In genomic region chr1:161030058-161030457, GRCm38 (mm10) we compare ENCODE assay signal across 21 mouse cellular contexts. TPM values are rescaled to one million over a fixed set of nuclear protein-coding genes. Genes with fewer than 3 reads are reported as not detected.
A peak's percentile ranks its signal among the peaks of the same experiment; 100 is the strongest.
DNase-seq lines count a peak whose midpoint lies in the region; ATAC-seq and TF ChIP-seq lines count a peak whose summit lies in the region.
"Had no signal": no experiment of that assay in that cellular context is flagged by ENCODE, and none has a peak within 500 bp of the region (broad histone marks: within the 10 kb centered on the region; RNA-seq: fewer than 3 reads in every experiment).

No protein-coding gene starts in this region.

- TF ChIP-seq EP300 in CH12.LX (IDR thresholded peaks at IDR 0.05; ENCODE audit: low read length) = peak; percentile 26; the same call in 1 of the 2 replicates

- WGBS in midbrain, embryonic 11.5 days = 93% methylated on average over 3 of the region's 3 CpGs
- 96% methylated on average over 3 of the region's 3 CpGs for WGBS in midbrain, embryonic 16.5 days
- WGBS in intestine, embryonic 16.5 days = 93% methylated on average over 3 of the region's 3 CpGs
- 95% methylated on average over 3 of the region's 3 CpGs for WGBS in hindbrain, embryonic 13.5 days

- no peak overlapping the region for H3K4me3 ChIP-seq in midbrain, embryonic 11.5 days (ENCODE audit: low read depth, low read length)
- H3K4me3 ChIP-seq in midbrain, embryonic 16.5 days (ENCODE audit: low read depth, low read length) = no peak overlapping the region
- no peak overlapping the region for H3K4me3 ChIP-seq in CH12.LX (replicated peaks in 1 of 3; ENCODE audit: low read depth in 2 of 3, low read length in 2 of 3, poor library complexity in 1 of 3)
- H3K4me3 ChIP-seq in intestine, embryonic 16.5 days (ENCODE audit: low read length) = no peak overlapping the region
- H3K4me3 ChIP-seq in hindbrain, embryonic 13.5 days = no peak overlapping the region

- TF ChIP-seq RAD21 in CH12.LX (IDR thresholded peaks at IDR 0.05; ENCODE audit: low read depth, low read length) = no peak

- no peak for ATAC-seq in midbrain, embryonic 11.5 days (ENCODE audit: low FRiP score)
- ATAC-seq in midbrain, embryonic 16.5 days = no peak
- peak; percentile 10; the same call in 1 of the 2 replicates for ATAC-seq in megakaryocyte progenitor cell, adult 5-6 weeks (replicated peaks; ENCODE audit: poor library complexity)
- ATAC-seq in intestine, embryonic 16.5 days = no peak
- no peak for ATAC-seq in hindbrain, embryonic 13.5 days (ENCODE audit: low FRiP score)
- ATAC-seq: activated CD4-positive, CD25-positive, alpha-beta regulatory T cell, adult 4 months; CD4-positive, CD25-positive, alpha-beta regulatory T cell, adult 4 months; Patski had no signal

- DNase-seq in midbrain, embryonic 11.5 days (ENCODE audit: low spot score, missing footprints) = peak; percentile 21
- peak; percentile 36 for DNase-seq in CH12.LX (ENCODE audit: extremely low read depth)
- DNase-seq: adrenal gland, adult 2 months; adrenal gland, adult 8-10 months; adrenal gland, postnatal 10 days; adrenal gland, postnatal 14 days; adrenal gland, postnatal 25 days; adrenal gland, postnatal 36 days; B cell, adult 2 months; cerebellum, adult 11 months; cerebellum, adult 11-12 months; cerebellum, adult 18-20 months; cerebellum, adult 2 months had no signal

- H3K36me3 ChIP-seq in midbrain, embryonic 11.5 days (ENCODE audit: control insufficient read depth, insufficient read depth, low read length) = peaks cover 10% of the 10 kb centered on the region; the same call in 1 of the 2 replicates
- peaks cover 17% of the 10 kb centered on the region for H3K36me3 ChIP-seq in midbrain, embryonic 16.5 days (ENCODE audit: control insufficient read depth, insufficient read depth, low read length)
- H3K36me3 ChIP-seq in CH12.LX (replicated peaks in 1 of 2; ENCODE audit: control insufficient read depth in 1 of 2, insufficient read depth in 1 of 2, low read length in 1 of 2) = peaks cover 11 to 32% of the 10 kb centered on the region in 2 experiments
- peaks cover 5% of the 10 kb centered on the region; the same call in 1 of the 2 replicates for H3K36me3 ChIP-seq in intestine, embryonic 16.5 days (ENCODE audit: control insufficient read depth, insufficient read depth, low read length)
- peaks cover 46% of the 10 kb centered on the region for H3K36me3 ChIP-seq in hindbrain, embryonic 13.5 days

- no peak for TF ChIP-seq POLR2A in CH12.LX (IDR thresholded peaks at IDR 0.05; ENCODE audit: low read depth, low read length)

- in situ Hi-C loops in CH12.LX (cut with MboI; ENCODE audit: low pct_ligation_motif_present, low pct_unique_long_range_greater_than_20kb, low sequenced_read_pairs) = no loop called here

- H3K27me3 ChIP-seq in midbrain, embryonic 11.5 days (ENCODE audit: control insufficient read depth, insufficient read depth, low read length) = no peaks in the 10 kb centered on the region
- H3K27me3 ChIP-seq in midbrain, embryonic 16.5 days (ENCODE audit: control insufficient read depth, insufficient read depth, low read depth, low read length) = no peaks in the 10 kb centered on the region
- no peaks in the 10 kb centered on the region for H3K27me3 ChIP-seq in CH12.LX (replicated peaks)
- H3K27me3 ChIP-seq in intestine, embryonic 16.5 days (replicated peaks; ENCODE audit: control insufficient read depth, insufficient read depth, low read length) = no peaks in the 10 kb centered on the region
- H3K27me3 ChIP-seq in hindbrain, embryonic 13.5 days = no peaks in the 10 kb centered on the region
- H3K27me3 ChIP-seq: Patski had no signal

- no peak overlapping the region for H3K4me2 ChIP-seq in midbrain, embryonic 11.5 days
- no peak overlapping the region for H3K4me2 ChIP-seq in midbrain, embryonic 16.5 days (ENCODE audit: low read length)
- H3K4me2 ChIP-seq in CH12.LX (ENCODE audit: insufficient read depth, low read depth, poor library complexity, severe bottlenecking) = no peak overlapping the region
- no peak overlapping the region for H3K4me2 ChIP-seq in intestine, embryonic 16.5 days (ENCODE audit: low read depth, low read length)
- H3K4me2 ChIP-seq in hindbrain, embryonic 13.5 days = no peak overlapping the region

- peaks cover under 1% of the 10 kb centered on the region; the same call in 1 of the 2 replicates for H3K79me2 ChIP-seq in CH12.LX (replicated peaks; ENCODE audit: control insufficient read depth, extremely low read depth, insufficient read depth, poor library complexity, severe bottlenecking)

- dilution Hi-C loops in CH12.LX (cut with MboI; ENCODE audit: extremely low pct_ligation_motif_present, extremely low pct_unique_long_range_greater_than_20kb, low sequenced_read_pairs) = no loop called here

- TF ChIP-seq CTCF in CH12.LX (conservative IDR thresholded peaks at IDR 0.05 in 1 of 2, IDR thresholded peaks at IDR 0.05 in 1 of 2; ENCODE audit: low read depth in 2 of 2, low read length in 2 of 2) = no peak

- no peaks in the 10 kb centered on the region for H3K9me3 ChIP-seq in midbrain, embryonic 11.5 days (ENCODE audit: control insufficient read depth, low read length)
- no peaks in the 10 kb centered on the region for H3K9me3 ChIP-seq in midbrain, embryonic 16.5 days (replicated peaks; ENCODE audit: control insufficient read depth, low read length, poor library complexity, severe bottlenecking)
- no peaks in the 10 kb centered on the region for H3K9me3 ChIP-seq in CH12.LX (replicated peaks; ENCODE audit: low read length)
- no peaks in the 10 kb centered on the region for H3K9me3 ChIP-seq in intestine, embryonic 16.5 days (ENCODE audit: control insufficient read depth, low read length)
- no peaks in the 10 kb centered on the region for H3K9me3 ChIP-seq in hindbrain, embryonic 13.5 days
- H3K9me3 ChIP-seq: G1E had no signal

- no peak overlapping the region for H3K9ac ChIP-seq in midbrain, embryonic 11.5 days (ENCODE audit: low read length)
- no peak overlapping the region for H3K9ac ChIP-seq in midbrain, embryonic 16.5 days (ENCODE audit: low read depth, low read length)
- no peak overlapping the region for H3K9ac ChIP-seq in CH12.LX (ENCODE audit: insufficient read depth, low read depth)
- no peak overlapping the region for H3K9ac ChIP-seq in intestine, embryonic 16.5 days (ENCODE audit: low read depth, low read length)
- H3K9ac ChIP-seq in hindbrain, embryonic 13.5 days = no peak overlapping the region

- peaks cover 4% of the 10 kb centered on the region; the same call in 1 of the 2 replicates for H3K4me1 ChIP-seq in midbrain, embryonic 11.5 days (ENCODE audit: control insufficient read depth, insufficient read depth, low read length)
- H3K4me1 ChIP-seq in midbrain, embryonic 16.5 days (ENCODE audit: control insufficient read depth, insufficient read depth, low read length) = peaks cover 10% of the 10 kb centered on the region
- peaks cover 5 to 59% of the 10 kb centered on the region in 2 experiments; a peak in 3 of 4 replicates for H3K4me1 ChIP-seq in CH12.LX (ENCODE audit: control insufficient read depth in 1 of 2, insufficient read depth in 2 of 2)
- H3K4me1 ChIP-seq in intestine, embryonic 16.5 days (ENCODE audit: control insufficient read depth, insufficient read depth, low read length) = peaks cover 5% of the 10 kb centered on the region; the same call in 1 of the 2 replicates
- peaks cover 18% of the 10 kb centered on the region for H3K4me1 ChIP-seq in hindbrain, embryonic 13.5 days (replicated peaks)

- no peak overlapping the region for H3K27ac ChIP-seq in midbrain, embryonic 11.5 days (ENCODE audit: low read depth, low read length)
- no peak overlapping the region for H3K27ac ChIP-seq in midbrain, embryonic 16.5 days (ENCODE audit: low read length)
- no peak overlapping the region for H3K27ac ChIP-seq in CH12.LX (ENCODE audit: insufficient read depth, low read depth)
- H3K27ac ChIP-seq in intestine, embryonic 16.5 days (ENCODE audit: low read length) = no peak overlapping the region
- no peak overlapping the region for H3K27ac ChIP-seq in hindbrain, embryonic 13.5 days

RNA-seq across cellular contexts. Expression of gene Zbtb37, which starts 4.6 kb away (rescaled TPM):
- 10.7 and 15.0 TPM in 2 replicates for polyA plus RNA-seq in midbrain, embryonic 11.5 days (2014; fragmentation: Nextera tagmentation; extraction: Ambion mirVana)
- polyA plus RNA-seq in midbrain, embryonic 16.5 days (2015; fragmentation: Nextera tagmentation; extraction: Ambion mirVana) = 14.0 and 15.8 TPM in 2 replicates
- total RNA-seq in CH12.LX (2012; rRNA removed) = 4.7 and 5.2 TPM in 2 replicates
- 3.1 and 4.5 TPM in 2 replicates for total RNA-seq in CH12.LX (2014; rRNA removed)
- polyA plus RNA-seq in CH12.LX (2012; ENCODE audit: insufficient read length, low read depth) = 3.6 and 4.8 TPM in 2 replicates
- total RNA-seq in megakaryocyte progenitor cell, adult 5-6 weeks (2015) = 4.8 and 7.1 TPM in 2 replicates
- 3.6 and 6.4 TPM in 2 replicates for total RNA-seq in megakaryocyte progenitor cell, adult 5-6 weeks (2017)
- 3.4 and 4.3 TPM in 2 replicates for polyA plus RNA-seq in intestine, embryonic 16.5 days (2015; fragmentation: Nextera tagmentation; extraction: Ambion mirVana)
- polyA plus RNA-seq in hindbrain, embryonic 13.5 days (2015; fragmentation: Nextera tagmentation; extraction: Ambion mirVana) = 10.7 and 11.5 TPM in 2 replicates

RNA-seq across cellular contexts. Expression of gene Dars2, which starts 40.4 kb away (rescaled TPM):
- 56.3 and 58.7 TPM in 2 replicates for polyA plus RNA-seq in midbrain, embryonic 11.5 days (2014; fragmentation: Nextera tagmentation; extraction: Ambion mirVana)
- polyA plus RNA-seq in midbrain, embryonic 16.5 days (2015; fragmentation: Nextera tagmentation; extraction: Ambion mirVana) = 24.2 and 25.5 TPM in 2 replicates
- total RNA-seq in CH12.LX (2012; rRNA removed) = 44.7 and 46.2 TPM in 2 replicates
- total RNA-seq in CH12.LX (2014; rRNA removed) = 64.7 and 74.0 TPM in 2 replicates
- 50.6 and 55.3 TPM in 2 replicates for polyA plus RNA-seq in CH12.LX (2012; ENCODE audit: insufficient read length, low read depth)
- 38.7 and 40.5 TPM in 2 replicates for total RNA-seq in megakaryocyte progenitor cell, adult 5-6 weeks (2015)
- total RNA-seq in megakaryocyte progenitor cell, adult 5-6 weeks (2017) = 35.8 and 43.6 TPM in 2 replicates
- polyA plus RNA-seq in intestine, embryonic 16.5 days (2015; fragmentation: Nextera tagmentation; extraction: Ambion mirVana) = 43.1 and 47.5 TPM in 2 replicates
- 26.2 and 28.4 TPM in 2 replicates for polyA plus RNA-seq in hindbrain, embryonic 13.5 days (2015; fragmentation: Nextera tagmentation; extraction: Ambion mirVana)

RNA-seq across cellular contexts. Expression of gene Cenpl, which starts 40.5 kb away (rescaled TPM):
- 41.6 and 45.8 TPM in 2 replicates for polyA plus RNA-seq in midbrain, embryonic 11.5 days (2014; fragmentation: Nextera tagmentation; extraction: Ambion mirVana)
- 10.1 and 11.4 TPM in 2 replicates for polyA plus RNA-seq in midbrain, embryonic 16.5 days (2015; fragmentation: Nextera tagmentation; extraction: Ambion mirVana)
- total RNA-seq in CH12.LX (2012; rRNA removed) = 4.6 and 5.5 TPM in 2 replicates
- 10.4 and 11.5 TPM in 2 replicates for total RNA-seq in CH12.LX (2014; rRNA removed)
- 13.1 and 13.3 TPM in 2 replicates for polyA plus RNA-seq in CH12.LX (2012; ENCODE audit: insufficient read length, low read depth)
- total RNA-seq in megakaryocyte progenitor cell, adult 5-6 weeks (2015) = 38.1 and 41.3 TPM in 2 replicates
- 7.3 and 8.3 TPM in 2 replicates for total RNA-seq in megakaryocyte progenitor cell, adult 5-6 weeks (2017)
- polyA plus RNA-seq in intestine, embryonic 16.5 days (2015; fragmentation: Nextera tagmentation; extraction: Ambion mirVana) = 21.0 and 26.1 TPM in 2 replicates
- polyA plus RNA-seq in hindbrain, embryonic 13.5 days (2015; fragmentation: Nextera tagmentation; extraction: Ambion mirVana) = 13.1 and 13.2 TPM in 2 replicates

RNA-seq across cellular contexts. Expression of gene Serpinc1, which starts 51.7 kb away (rescaled TPM):
- polyA plus RNA-seq in midbrain, embryonic 11.5 days (2014; fragmentation: Nextera tagmentation; extraction: Ambion mirVana) = 1.4 and 1.9 TPM in 2 replicates
- polyA plus RNA-seq in midbrain, embryonic 16.5 days (2015; fragmentation: Nextera tagmentation; extraction: Ambion mirVana) = 3.3 and 4.5 TPM in 2 replicates
- 154 and 204 TPM in 2 replicates for total RNA-seq in CH12.LX (2012; rRNA removed)
- total RNA-seq in CH12.LX (2014; rRNA removed) = 193 and 202 TPM in 2 replicates
- polyA plus RNA-seq in CH12.LX (2012; ENCODE audit: insufficient read length, low read depth) = 143 and 149 TPM in 2 replicates
- 0.20 and 0.27 TPM in 2 replicates for total RNA-seq in megakaryocyte progenitor cell, adult 5-6 weeks (2015)
- 0.04 and 0.17 TPM in 2 replicates for total RNA-seq in megakaryocyte progenitor cell, adult 5-6 weeks (2017)
- 5.4 and 16.6 TPM in 2 replicates for polyA plus RNA-seq in intestine, embryonic 16.5 days (2015; fragmentation: Nextera tagmentation; extraction: Ambion mirVana)
- polyA plus RNA-seq in hindbrain, embryonic 13.5 days (2015; fragmentation: Nextera tagmentation; extraction: Ambion mirVana) = 3.7 and 3.9 TPM in 2 replicates
